Mouse (Mus musculus) midbrain, postnatal 0 days (tissue): ENCODE results near the gene Snx18. TPM values are rescaled to one million over a fixed set of nuclear protein-coding genes. Genes with fewer than 3 reads are reported as not detected.

Source experiments
- ATAC-seq: fragments of 200-750 bp; cut with Nextera tagmentation; 2 replicates; pipeline ENCODE4 v1.8.0; 2017; ENCODE audit warnings: moderate number of reproducible peaks, mild to moderate bottlenecking, moderate TSS enrichment, moderate library complexity; ENCODE audit not compliant: low FRiP score
- DNase-seq: peaks from one replicate; pipeline ENCODE4 v3.0.0-alpha.2; 2015; ENCODE audit warnings: low spot score
- H3K27ac ChIP-seq: fragments of 300-500 bp; sonication (generic); 2 replicates; pipeline ENCODE4 v1.5.1; 2014; ENCODE audit warnings: low read depth, mild to moderate bottlenecking, low read length, mixed read lengths
- H3K27me3 ChIP-seq: fragments of 300-500 bp; sonication (generic); 2 replicates; pipeline ENCODE4 v1.6.1; 2014; ENCODE audit warnings: low read length, control low read depth, mixed read lengths; ENCODE audit not compliant: insufficient read depth
- H3K36me3 ChIP-seq: fragments of 300-500 bp; sonication (generic); 2 replicates; pipeline ENCODE4 v1.6.1; 2014; ENCODE audit warnings: low read length, control low read depth, mixed read lengths; ENCODE audit not compliant: insufficient read depth
- H3K4me1 ChIP-seq: fragments of 300-500 bp; sonication (generic); 2 replicates; pipeline ENCODE4 v1.6.1; 2014; ENCODE audit warnings: mild to moderate bottlenecking, control low read depth, antibody characterized with exemption, low read length, mixed read lengths; ENCODE audit not compliant: insufficient read depth
- H3K4me2 ChIP-seq: fragments of 300-500 bp; sonication (generic); 2 replicates; pipeline ENCODE4 v1.6.1; 2014; ENCODE audit warnings: low read depth, mild to moderate bottlenecking, low read length, mixed read lengths; ENCODE audit not compliant: poor library complexity, severe bottlenecking
- H3K4me3 ChIP-seq: fragments of 300-500 bp; sonication (generic); 2 replicates; pipeline ENCODE4 v1.5.1; 2014; ENCODE audit warnings: low read depth, mild to moderate bottlenecking, low read length, moderate library complexity
- H3K9ac ChIP-seq: fragments of 300-500 bp; sonication (generic); replicated peaks from 2 replicates; pipeline ENCODE4 v1.6.1; 2014; ENCODE audit warnings: mild to moderate bottlenecking, low read length, moderate library complexity, mixed read lengths; ENCODE audit not compliant: poor library complexity, severe bottlenecking
- H3K9me3 ChIP-seq: fragments of 300-500 bp; sonication (generic); 2 replicates; pipeline ENCODE4 v1.6.1; 2016; ENCODE audit warnings: low read length, control low read depth
- CTCF ChIP-seq: IDR thresholded peaks from 2 replicates; pipeline ENCODE4 v1.5.1; 2016; ENCODE audit warnings: antibody characterized with exemption, mild to moderate bottlenecking
- WGBS: fragments of 180-500 bp; shearing (Covaris S2); extraction: QIAGEN DNeasy Blood & Tissue Kit; methylation state at CpG from one replicate; pipeline ENCODE4 v1.1.7; 2014; 5-methylcytosine and 5-hydroxymethylcytosine counted together
- polyA plus RNA-seq: library from polyadenylated mRNA; unstranded; fragments of >200 nt; fragmentation: Nextera tagmentation; extraction: Ambion mirVana; gene quantifications from 2 replicates; pipeline ENCODE4 v1.2.1, GENCODE M21; 2015
- total RNA-seq: library from RNA; depleted of rRNA; stranded (reverse); fragments of >200 nt; gene quantifications from 2 replicates; pipeline ENCODE4 v1.2.3, GENCODE M21; 2014

The Snx18 gene
- total and polyA plus RNA-seq, 2 experiments from 2014 or later, result 9.5 to 35.8 TPM

- H3K27me3 ChIP-seq, result no peaks in the 10 kb centered on the region
- no peak overlapping the region for H3K27ac ChIP-seq
- no peak for TF ChIP-seq CTCF
- H3K36me3 ChIP-seq, result no peaks in the 10 kb centered on the region
- ATAC-seq, result no peak
- H3K4me1 ChIP-seq, result peaks cover 29% of the 10 kb centered on the region
- WGBS, result 30% methylated on average over 10 of the region's 10 CpGs
- DNase-seq, result no peak
- peak overlapping the region; percentile 61 for H3K4me2 ChIP-seq
- no peak overlapping the region for H3K9ac ChIP-seq
- H3K9me3 ChIP-seq, result no peaks in the 10 kb centered on the region
- peak overlapping the region; percentile 18; the same call in 1 of the 2 replicates for H3K4me3 ChIP-seq
Measured at GRCm38 (mm10) chr13:113613882-113614281, 4.5 kb downstream of the Snx18 start.

DNA sequence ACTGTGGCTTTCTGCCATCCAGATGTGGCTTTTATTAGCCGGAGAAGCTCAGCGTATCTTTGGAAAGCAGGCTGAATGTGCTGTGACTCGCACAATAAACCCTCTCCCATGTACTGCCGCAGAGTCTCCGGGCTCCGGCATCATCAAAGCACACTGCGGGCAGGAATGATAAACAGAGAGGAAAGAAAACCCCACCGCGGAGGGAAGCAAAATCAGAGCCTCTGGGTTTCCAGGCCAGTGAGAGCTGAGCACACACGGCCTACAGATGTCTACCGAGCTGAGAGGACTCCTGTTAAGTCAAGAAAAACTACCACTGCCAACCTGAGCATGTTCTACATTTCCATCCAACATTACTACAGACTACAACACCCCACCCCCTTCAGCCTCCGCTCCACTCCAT lies 5.0 kb downstream of the Snx18 start:
- peak overlapping the region; percentile 61 for H3K4me2 ChIP-seq
- ATAC-seq (no peak), DNase-seq (no peak)
- no peaks in the 10 kb centered on the region for H3K27me3 ChIP-seq
- H3K27ac ChIP-seq, result no peak overlapping the region
- H3K4me1 ChIP-seq, result peaks cover 29% of the 10 kb centered on the region
- 45% methylated on average over 12 of the region's 12 CpGs for WGBS
- H3K4me3 ChIP-seq, result peak overlapping the region; percentile 18; the same call in 1 of the 2 replicates
- H3K9ac ChIP-seq, result no peak overlapping the region
- TF ChIP-seq CTCF, result no peak
- H3K36me3 ChIP-seq, result no peaks in the 10 kb centered on the region
- no peaks in the 10 kb centered on the region for H3K9me3 ChIP-seq

DNA sequence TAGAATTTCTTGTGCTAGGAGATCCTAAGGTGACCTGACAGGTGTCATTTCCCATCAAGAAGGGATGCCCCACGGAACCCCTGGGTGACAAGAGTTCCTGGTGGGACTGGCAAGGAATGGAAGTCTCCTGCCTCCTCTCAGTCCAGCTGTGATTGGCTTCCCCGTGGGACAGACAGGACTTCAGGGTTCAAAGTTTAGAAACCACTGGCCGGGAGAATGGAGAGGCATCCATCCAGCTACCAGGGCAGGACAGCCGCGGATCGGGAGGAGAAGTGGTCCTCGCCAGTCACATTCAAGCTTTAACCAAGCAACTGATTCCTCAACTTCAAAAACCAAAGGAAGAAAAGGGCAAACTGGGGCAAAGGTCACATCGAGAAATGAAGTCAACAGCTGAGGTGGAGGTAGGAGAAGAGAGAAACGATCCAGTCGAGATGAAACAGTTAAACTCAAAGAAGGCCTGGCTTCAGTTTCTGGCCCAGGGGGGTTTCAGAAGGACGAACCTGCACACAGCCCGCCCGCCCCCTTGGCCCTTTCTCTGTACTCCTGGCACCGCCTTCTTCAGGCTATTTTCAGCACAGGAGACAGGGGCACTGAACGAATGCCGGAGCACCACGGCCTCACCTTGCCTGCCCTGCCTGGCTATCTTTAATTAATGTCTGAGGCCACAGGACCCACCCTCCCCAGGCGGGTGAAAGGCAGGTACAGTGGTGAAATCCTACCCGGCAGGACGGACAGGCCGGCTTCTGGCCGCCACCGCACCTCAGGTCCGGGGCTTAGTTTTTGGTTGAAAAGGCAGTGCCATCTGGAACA lies 6.0 kb downstream of the Snx18 start:
- Histone ChIP-seq H3K9ac (no peak overlapping the region), H3K4me1 (peaks cover 25% of the 10 kb centered on the region), H3K27ac (no peak overlapping the region), H3K27me3 (no peaks in the 10 kb centered on the region), H3K9me3 (no peaks in the 10 kb centered on the region), H3K4me2 (peak overlapping the region; percentile 18), H3K36me3 (no peaks in the 10 kb centered on the region), H3K4me3 (no peak overlapping the region)
- no peak for ATAC-seq
- WGBS, result 68% methylated on average over 24 of the region's 24 CpGs
- TF ChIP-seq CTCF, result no peak
- DNase-seq, result no peak

DNA sequence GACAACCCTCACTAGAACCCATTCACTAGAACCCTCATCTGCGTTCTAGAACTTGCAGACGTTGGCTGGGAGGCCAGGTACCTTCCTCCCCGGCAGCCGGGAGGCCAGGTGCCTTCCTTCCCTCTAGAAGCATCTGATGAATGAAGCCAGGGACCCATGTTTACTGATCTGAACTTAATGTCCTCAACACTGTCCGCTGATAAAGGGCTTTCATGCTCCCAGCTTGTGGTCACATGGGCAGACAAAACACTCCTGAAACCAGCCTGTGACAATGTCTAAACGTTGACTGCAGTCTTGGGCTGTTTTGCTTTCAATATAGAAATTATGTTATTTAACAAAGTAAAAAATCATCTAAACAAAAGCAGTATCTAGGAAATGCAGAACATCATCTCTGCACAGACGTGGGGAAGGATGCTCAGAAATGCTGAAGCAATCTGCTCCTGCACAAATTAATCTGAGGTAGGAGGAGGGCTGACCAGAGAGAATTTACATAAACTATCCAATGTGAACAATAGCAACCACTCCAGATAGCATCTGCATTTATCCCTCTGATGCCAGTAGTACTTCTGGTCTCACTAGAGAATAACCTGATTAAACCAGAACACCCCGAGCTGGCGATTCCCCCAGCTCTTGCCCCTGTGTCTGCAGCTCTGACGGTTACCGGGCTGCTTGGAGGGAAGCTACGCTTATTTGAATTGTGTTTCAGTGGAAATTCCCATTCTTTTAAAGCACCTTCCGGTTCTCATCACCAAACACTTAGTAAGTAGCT lies 7.4 kb downstream of the Snx18 start:
- no peak for ATAC-seq

GRCm38 (mm10) chr13:113609429-113609828 lies 8.9 kb downstream of the Snx18 start:
- Histone ChIP-seq H3K27ac (no peak overlapping the region), H3K4me1 (peaks cover 12% of the 10 kb centered on the region; the same call in 1 of the 2 replicates), H3K4me2 (no peak overlapping the region), H3K36me3 (no peaks in the 10 kb centered on the region), H3K4me3 (no peak overlapping the region), H3K27me3 (no peaks in the 10 kb centered on the region), H3K9ac (no peak overlapping the region), H3K9me3 (no peaks in the 10 kb centered on the region)
- ATAC-seq (no peak), DNase-seq (no peak)
- TF ChIP-seq CTCF, result no peak
- 96% methylated on average over 3 of the region's 3 CpGs for WGBS

More for the DNA sequence above, 7.4 kb downstream of the Snx18 start:
- no peaks in the 10 kb centered on the region for H3K36me3 ChIP-seq
- 47% methylated on average over 13 of the region's 13 CpGs for WGBS
- peaks cover 16% of the 10 kb centered on the region for H3K4me1 ChIP-seq
- H3K27ac ChIP-seq, result no peak overlapping the region
- no peak overlapping the region for H3K4me2 ChIP-seq
- H3K4me3 ChIP-seq, result no peak overlapping the region
- no peak for DNase-seq
- no peaks in the 10 kb centered on the region for H3K9me3 ChIP-seq
- H3K27me3 ChIP-seq, result no peaks in the 10 kb centered on the region
- H3K9ac ChIP-seq, result no peak overlapping the region
- TF ChIP-seq CTCF, result no peak

DNA sequence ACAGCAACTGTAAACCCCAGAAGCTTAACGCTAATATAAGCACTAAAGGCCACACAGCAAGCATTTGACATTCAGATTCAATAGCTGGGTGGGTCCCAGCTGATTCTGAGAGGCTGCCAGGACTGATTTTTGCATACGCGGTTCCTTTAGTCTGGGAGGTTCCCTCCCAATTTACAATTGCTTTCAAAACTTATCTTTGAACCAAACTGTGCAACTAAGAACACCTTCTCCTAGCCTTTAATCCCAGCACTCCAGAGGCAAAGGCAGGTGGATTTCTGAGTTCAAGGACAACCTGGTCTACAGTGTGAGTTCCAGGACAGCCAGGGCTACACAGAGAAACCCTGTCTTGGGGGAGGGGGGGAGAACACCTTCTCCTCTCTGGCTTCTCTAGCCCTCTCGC lies 10.5 kb downstream of the Snx18 start:
- ATAC-seq, result no peak
- Histone ChIP-seq H3K9ac (no peak overlapping the region), H3K4me1 (peaks cover 6% of the 10 kb centered on the region; the same call in 1 of the 2 replicates), H3K9me3 (no peaks in the 10 kb centered on the region), H3K27ac (no peak overlapping the region), H3K36me3 (no peaks in the 10 kb centered on the region), H3K27me3 (no peaks in the 10 kb centered on the region), H3K4me3 (no peak overlapping the region), H3K4me2 (no peak overlapping the region)
- no peak for DNase-seq
- 55% methylated on average over 4 of the region's 4 CpGs for WGBS
- TF ChIP-seq CTCF, result no peak
